Mouse (Mus musculus) splenic B cell, adult 2 months (primary cell): ENCODE data around the gene Mill2.

Experiments used
- DNase-seq: peaks from one replicate; pipeline ENCODE4 v3.0.0-alpha.2; 2011; ENCODE audit warnings: low read depth, low spot score
- H3K27me3 ChIP-seq: 2 replicates; pipeline ENCODE4 v1.6.1; 2012; ENCODE audit warnings: mild to moderate bottlenecking, low read length, moderate library complexity, mixed read lengths; ENCODE audit not compliant: control insufficient read depth, poor library complexity, insufficient read depth, severe bottlenecking
- H3K36me3 ChIP-seq: 2 replicates; pipeline ENCODE4 v1.6.1; 2012; ENCODE audit warnings: mild to moderate bottlenecking, low read length, moderate library complexity, mixed read lengths; ENCODE audit not compliant: control insufficient read depth, poor library complexity, insufficient read depth, severe bottlenecking

Mill2 gene

DNA sequence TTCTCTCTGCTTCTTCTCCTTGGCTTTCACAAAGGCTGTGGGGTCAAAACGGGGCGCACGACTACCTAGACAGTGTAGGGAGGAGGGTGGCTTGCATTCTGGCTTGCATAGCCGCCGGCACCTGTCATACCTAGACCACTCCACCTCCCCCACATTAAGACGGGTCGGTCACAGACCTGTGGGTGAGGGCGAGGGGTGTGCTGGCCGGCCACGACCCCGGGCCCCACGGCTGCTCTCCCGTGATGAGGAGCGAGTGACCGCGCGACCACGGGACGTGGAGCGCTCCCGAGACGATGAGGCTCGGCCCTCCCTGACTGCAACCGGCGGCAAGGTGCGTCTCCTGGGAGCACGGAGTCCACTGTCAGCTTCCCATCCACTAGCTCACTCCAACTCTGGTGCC lies 53.2 kb downstream of the Mill2 start:
- peaks cover 4% of the 10 kb centered on the region for H3K36me3 ChIP-seq
- no peak for DNase-seq
- no peaks in the 10 kb centered on the region for H3K27me3 ChIP-seq

- no peaks in the 10 kb centered on the region for H3K27me3 ChIP-seq
- H3K36me3 ChIP-seq = peaks cover 4% of the 10 kb centered on the region
- peak; percentile 65 for DNase-seq
These were observed 54.1 kb downstream of the Mill2 start for GRCm38 (mm10) chr7:18893651-18894430.

DNA sequence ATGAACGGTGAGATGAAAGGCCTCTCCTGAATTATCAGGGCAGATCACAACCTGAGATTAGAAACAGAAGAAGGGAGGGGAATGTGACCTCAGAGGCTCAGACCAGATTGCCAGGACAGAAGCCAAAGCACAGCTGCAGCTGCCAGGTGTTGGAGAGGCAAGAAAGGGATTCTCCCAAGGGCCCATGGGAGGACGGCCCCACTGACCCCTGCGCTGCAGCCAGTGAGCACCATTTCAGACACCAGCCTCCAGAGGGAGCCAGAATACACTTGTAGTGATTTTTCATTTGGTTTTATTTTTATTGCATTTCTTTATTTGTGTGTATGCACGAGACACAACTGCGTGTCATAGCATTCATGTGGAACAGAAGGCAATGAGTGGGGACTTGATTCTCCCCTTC lies 56.8 kb downstream of the Mill2 start:
- DNase-seq = peak; percentile 39
- Histone ChIP-seq H3K27me3 (no peaks in the 10 kb centered on the region), H3K36me3 (no peaks in the 10 kb centered on the region)

DNA sequence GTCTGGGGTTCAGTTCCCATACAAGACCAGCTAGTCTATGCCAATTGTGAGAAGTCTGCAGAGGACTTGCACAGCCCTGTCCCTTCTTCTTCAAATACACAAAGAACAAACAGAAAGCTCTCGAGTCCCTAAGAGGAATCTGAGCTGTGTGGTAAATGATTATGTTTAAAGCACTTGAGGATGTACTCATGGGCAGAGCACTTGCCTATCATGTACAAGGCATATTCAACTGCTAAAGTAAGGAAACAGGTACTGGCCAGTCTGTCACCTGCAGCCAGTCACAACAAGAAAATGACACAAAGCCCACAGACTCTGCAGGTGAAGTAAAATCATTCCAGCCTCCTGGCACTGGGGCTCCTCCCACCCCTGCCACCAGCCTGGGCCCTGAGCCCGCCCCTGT lies 60.7 kb downstream of the Mill2 start:
- Histone ChIP-seq H3K36me3 (no peaks in the 10 kb centered on the region; the same call in 1 of the 2 replicates), H3K27me3 (no peaks in the 10 kb centered on the region)
- DNase-seq = no peak

- DNase-seq = no peak
- Histone ChIP-seq H3K36me3 (no peaks in the 10 kb centered on the region; the same call in 1 of the 2 replicates), H3K27me3 (no peaks in the 10 kb centered on the region)
These were observed 62.7 kb downstream of the Mill2 start for GRCm38 (mm10) chr7:18902486-18902885.

DNA sequence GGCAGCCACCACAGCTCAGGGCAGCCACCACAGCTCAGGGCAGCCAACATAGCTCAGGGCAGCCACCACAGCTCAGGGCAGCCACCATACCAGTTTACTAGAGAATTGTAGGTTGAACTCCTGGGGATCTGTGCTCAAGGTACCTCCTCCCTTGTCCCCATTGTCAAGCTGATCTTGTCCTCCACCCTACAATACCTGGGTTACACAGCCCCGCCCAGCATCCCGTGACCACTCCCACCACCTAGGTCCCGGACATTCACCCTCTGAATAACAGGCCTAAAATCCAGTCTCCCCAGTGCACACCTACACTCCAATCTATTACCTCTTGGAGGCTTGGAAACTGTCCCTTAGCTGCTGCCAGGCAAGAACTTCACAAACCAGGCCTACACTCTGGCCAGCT lies 65.2 kb downstream of the Mill2 start:
- Histone ChIP-seq H3K27me3 (no peaks in the 10 kb centered on the region), H3K36me3 (no peaks in the 10 kb centered on the region; the same call in 1 of the 2 replicates)
- no peak for DNase-seq

DNA sequence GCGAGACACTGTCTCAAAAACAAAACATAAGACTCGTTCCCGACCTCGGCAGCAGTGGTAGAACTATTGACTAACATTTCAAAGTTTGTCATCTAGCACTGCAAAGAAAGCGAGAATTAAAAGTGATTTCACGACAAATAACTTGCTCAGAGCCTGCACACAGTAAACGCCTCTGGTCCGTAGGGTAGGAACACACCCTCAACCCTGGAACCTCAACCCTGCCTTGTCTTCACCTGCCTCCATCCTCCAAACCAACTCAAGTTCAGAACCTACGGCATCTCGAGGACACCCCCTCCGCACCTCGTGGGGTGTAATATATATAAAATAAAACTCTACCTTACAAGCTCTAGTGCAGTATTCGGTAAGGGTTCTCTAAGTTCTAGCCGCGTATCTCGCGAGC lies 70.0 kb downstream of the Mill2 start:
- Histone ChIP-seq H3K27me3 (no peaks in the 10 kb centered on the region), H3K36me3 (no peaks in the 10 kb centered on the region)
- no peak for DNase-seq

DNA sequence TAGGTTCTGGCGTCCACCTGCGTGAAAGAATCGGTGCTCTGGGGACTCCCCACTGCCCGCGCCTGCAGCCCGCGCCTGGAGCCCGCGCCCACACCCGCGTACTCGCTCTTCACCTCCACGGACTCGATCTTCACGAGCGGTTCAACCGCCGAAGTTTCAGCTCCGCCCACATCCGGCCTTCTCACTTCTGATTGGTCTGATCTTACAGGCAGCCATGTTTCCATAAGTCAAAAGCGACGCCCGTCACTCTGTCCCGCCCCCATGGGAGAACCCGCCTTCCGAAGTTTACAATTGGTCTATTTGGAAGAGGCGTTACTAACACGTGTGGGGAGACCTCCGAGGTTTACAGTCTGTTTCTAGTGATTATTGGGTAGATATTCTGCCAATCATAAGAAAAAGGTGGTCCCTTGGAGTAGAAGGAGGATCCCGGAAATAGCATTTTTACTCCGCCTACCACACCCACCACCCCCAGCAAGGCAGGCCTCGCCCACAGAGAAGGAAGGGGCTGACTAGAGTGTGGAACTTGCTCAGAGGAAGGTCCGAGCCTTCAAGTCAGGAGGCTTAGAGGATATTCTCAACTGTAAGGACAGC lies 70.6 kb downstream of the Mill2 start, which contains the start of gene Ccdc61:
Ccdc61 (minus strand) TSS at position 175 of the 591 bp plus-strand sequence.
- peak; percentile 99 for DNase-seq
- Histone ChIP-seq H3K27me3 (no peaks in the 10 kb centered on the region), H3K36me3 (no peaks in the 10 kb centered on the region)
